Mouse (Mus musculus) adrenal gland, adult (tissue): ENCODE measurements around the gene Tmem222.
A peak's percentile ranks its signal among the peaks of the same experiment; 100 is the strongest.

ENCODE experiments used
- DNase-seq, 2 experiments: peaks; one replicate each; pipeline ENCODE4 v3.0.0; 2022 to 2023; ENCODE audit warnings: low spot score in 1 of 2; ENCODE audit not compliant: inconsistent age in 2 of 2

Tmem222 gene

DNA sequence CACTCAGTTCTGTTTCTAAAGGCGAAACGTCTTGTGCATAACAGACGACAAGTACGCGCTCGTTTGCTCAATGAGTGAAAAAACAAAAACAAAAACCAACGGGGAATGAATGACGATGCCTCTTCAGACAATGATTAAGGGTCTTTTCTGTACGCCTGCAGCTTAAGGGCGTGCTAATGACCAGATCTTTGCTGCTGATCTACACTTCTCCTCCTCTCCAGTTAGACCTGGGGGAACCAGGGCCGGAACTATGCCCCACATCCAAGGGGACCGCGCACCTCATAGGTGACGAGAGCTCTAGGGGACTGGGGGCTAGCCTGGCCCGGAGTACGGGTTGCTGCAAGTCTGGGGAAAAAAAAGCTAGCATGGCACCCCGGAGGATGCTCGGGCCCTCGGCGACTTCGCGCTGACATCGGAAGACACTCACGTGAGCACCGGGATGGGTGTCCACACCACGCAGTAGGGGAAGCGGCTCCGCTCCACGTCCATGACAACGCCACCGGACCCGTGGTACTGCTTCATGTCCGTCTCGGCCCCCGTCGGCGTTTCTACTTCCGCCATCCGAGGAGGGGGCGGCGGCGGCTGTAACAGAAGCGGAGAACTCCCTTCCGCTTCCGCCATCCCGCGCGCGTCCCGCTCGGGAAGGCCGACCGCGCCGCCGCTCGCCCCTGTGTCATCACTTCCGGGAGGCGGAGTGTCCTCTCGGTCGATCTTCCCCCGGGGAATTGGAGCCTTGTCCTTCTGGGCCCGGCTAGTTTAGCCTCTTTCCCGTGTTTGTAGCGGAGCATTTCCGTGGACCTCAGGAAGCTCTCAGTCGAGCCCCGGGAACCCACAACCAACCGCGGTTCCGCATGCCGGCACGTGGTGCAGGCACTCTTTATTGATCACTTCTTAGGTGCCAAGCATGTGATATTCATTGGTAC lies at the start of gene Tmem222:
Gene Tmem222, minus strand, starts transcription at position 689 of the 923 bp plus-strand sequence.
- peak; percentile 97 to 99 for DNase-seq

DNA sequence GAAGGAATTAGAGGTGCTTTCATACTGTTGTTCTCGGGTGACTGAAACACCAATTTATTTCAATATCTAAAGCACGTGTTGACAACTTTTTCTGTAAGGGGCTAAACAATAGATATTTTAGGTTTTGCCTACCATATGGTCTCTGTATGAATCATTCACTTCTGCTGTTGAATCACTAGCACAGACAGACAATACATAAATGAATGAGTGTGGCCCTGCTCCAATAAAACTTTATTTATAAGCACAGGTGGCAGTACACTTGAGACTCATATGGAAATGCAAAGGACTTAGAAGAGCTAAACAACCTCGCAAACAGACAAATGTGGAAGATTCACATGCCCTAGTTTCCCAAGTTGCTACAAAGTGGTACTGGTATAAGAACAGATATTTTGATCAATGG lies 42.1 kb upstream of the Tmem222 start:
- no peak for DNase-seq

DNA sequence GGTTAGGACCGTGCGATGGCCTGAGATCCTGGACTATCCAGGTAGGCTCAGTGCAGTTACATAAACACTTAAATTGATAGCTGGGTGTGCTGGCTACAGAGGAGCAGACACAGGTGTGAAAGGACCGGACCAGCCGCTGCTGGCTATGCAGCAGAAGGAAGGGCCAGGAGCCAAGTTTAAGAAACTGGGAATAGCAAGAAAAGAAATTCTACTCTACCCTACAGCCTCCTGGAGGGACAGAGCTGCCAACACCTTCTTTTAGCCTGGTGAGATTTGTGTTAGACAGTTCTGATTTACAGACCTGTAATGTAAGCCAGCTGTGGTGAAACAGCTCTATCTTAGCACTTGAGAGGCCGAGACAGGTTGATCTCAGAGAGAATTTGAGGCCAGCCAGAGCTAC lies 38.4 kb upstream of the Tmem222 start:
- no peak for DNase-seq

DNA sequence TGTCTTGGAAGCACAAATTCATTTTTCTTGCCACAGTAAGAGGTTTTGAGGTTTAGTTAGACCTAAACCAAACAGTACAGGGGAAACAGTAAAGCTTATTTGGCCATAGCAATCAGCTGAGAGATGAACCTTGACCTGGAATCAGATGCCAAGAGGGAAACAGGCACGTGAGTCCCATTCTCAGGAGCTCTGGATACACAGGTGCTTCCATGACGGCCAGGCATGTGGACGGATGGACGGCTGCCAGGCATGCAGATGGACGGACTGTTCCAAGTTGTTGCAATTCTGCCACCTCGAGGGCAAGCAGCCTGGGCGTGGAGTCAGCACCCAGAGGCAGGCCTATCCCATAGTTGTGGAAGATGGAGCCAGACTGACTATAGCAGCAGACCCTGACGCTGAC lies 37.3 kb upstream of the Tmem222 start:
- peak in 1 of 2 experiments; percentile 71 for DNase-seq

DNA sequence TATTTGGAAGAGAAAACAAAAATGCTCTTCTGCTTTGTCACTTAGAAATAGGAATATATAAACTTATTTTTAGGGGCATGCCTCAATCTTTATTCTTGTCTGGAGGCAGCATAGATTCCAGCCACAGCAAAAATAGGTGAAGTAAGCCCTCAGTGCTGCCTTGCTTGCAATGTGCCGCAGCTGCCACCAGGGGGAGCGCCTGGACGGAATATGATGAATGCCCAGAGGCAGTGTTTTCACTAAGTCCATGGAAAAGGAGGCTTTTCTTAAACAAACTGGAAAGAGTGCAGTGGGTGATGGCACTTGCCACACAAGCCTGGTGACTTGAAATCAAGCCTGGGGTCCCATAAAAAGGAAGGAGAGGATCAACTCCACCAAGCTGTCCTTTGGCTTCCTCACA lies 32.4 kb upstream of the Tmem222 start:
- peak; percentile 82 to 95 for DNase-seq

DNA sequence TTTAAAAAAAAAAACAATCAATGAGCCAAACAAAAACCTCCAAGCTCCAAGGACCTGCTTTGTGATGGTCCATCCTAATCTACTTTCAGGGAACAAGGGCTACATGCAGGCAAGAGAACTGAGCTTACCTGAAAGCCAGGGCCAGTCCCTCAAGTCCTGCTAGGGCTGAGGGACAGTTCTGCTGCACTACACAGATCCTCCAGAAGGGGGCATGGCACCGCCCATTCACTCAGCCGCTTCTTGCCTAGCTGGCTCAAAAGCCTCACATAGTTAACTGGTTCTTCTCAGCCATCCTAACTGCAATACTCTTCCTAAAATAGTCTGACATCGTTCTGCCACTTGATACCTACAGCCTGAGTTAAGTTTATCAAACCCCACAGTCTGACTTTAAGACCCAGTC lies 29.7 kb upstream of the Tmem222 start:
- peak; percentile 55 to 88 for DNase-seq

DNA sequence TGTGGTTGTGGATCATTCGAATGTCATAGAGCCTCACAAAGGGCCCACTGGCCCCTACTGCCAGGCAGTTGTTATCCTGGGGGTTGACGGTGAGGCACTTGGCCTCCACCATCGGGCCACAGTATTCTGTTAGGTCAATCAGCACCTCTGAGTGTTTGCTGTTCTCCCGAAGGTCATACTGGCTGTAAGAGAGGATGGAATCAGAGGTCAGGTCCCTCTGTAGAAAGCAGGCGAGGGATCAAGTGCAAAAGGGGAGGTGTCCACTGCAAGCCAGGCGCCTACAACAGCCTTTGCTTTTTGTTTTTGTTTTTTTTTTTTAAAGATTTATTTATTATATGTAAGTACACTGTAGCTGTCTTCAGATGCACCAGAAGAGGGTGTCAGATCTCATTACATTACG lies 28.2 kb upstream of the Tmem222 start:
- no peak for DNase-seq

DNA sequence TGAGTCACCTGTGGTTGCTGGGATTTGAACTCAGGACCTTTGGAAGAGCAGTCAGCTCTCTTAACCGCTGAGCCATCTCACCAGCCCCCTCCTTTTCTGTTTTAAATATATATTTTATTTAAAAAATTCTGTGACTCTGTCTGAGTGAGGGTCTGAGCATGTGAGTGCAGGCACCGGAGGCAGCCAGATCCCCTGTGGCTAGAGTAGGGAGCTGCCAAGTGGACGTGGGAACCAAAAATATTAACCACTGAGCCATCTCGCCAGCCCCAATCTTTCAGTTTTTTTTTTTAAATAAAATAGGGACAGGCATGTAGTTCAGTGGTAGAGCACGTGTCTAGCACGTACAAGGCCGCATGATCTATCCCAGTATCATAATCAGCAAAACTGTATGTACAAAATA lies 27.2 kb upstream of the Tmem222 start:
- no peak for DNase-seq

DNA sequence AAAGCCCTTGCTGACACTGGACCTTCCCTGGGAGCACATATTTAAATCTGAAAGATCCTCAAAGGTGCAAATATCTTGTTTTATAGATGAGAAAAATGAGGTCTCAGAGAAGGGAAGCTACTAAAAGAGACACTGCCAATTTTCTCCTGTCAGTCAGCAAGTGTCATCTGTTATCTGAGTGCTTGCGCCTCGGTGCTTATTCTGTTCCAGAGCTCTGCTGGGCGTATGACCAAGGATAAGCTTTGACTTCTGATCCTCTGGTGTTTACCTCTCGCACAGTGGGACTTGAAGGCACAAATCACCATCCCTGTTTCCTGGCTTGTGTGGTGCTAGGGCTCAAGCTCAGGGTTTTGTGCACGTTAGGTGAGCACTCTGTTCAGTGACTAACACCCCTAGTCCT lies 25.1 kb upstream of the Tmem222 start:
- no peak for DNase-seq

DNA sequence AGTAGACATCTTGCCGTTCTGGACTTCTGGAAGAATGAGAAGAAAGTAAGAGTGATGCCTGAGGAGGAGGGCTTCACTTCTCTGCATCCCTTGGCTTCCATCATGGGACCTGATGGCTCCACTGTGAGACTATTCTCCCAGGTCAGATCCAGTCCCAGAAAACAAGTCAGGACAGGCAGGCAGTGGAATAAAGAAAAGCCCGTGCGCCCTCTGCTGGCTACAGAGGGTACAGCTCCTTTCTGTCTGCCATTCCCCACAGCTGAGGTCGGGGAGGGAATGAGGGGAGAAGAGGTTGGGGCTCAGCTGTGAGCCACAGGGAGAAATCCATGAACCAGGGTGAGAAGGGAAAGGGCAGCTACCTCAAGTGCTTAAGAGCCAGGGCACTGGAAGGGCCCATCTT lies 24.2 kb upstream of the Tmem222 start:
- DNase-seq = peak; percentile 66 to 88

DNA sequence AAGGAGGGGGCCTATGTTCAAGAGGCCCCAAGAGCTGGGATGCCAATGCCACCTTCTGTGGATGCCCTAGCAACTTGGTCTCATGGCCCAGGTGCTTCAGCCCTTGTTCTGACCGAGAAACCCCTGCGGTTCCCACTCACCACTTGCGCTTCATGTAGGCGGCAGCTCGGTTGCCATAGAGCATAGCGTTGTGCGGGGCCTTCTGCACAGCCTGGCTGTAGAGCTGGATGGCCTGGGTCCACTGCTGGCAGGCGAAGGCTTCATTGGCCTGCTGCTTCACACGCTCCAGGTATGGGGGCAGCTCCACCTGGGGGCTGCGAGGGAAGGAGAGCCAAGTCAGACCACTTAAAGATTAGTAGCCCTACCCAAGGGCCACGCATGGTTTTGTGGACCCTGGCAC lies 22.8 kb upstream of the Tmem222 start:
- DNase-seq = no peak

DNA sequence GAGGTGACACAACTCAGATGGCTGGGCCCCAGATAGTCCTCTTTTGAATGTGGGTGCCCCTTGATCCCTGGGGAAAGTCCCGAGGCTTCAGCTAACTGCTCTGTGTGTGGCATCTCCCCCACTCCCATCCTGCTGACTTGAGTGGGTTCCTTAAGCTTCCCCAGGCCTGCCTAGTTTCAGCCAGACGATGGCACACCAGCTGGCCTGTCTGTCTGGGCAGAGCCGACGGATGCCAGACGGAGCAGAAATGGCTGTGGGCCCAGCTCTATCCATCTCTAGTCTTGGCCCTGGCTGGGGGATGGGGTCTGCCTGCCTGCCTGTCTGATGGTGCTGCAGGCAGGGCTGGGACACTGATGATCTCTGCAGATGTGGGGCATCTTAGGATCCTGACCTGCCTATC lies 22.1 kb upstream of the Tmem222 start:
- DNase-seq = no peak

DNA sequence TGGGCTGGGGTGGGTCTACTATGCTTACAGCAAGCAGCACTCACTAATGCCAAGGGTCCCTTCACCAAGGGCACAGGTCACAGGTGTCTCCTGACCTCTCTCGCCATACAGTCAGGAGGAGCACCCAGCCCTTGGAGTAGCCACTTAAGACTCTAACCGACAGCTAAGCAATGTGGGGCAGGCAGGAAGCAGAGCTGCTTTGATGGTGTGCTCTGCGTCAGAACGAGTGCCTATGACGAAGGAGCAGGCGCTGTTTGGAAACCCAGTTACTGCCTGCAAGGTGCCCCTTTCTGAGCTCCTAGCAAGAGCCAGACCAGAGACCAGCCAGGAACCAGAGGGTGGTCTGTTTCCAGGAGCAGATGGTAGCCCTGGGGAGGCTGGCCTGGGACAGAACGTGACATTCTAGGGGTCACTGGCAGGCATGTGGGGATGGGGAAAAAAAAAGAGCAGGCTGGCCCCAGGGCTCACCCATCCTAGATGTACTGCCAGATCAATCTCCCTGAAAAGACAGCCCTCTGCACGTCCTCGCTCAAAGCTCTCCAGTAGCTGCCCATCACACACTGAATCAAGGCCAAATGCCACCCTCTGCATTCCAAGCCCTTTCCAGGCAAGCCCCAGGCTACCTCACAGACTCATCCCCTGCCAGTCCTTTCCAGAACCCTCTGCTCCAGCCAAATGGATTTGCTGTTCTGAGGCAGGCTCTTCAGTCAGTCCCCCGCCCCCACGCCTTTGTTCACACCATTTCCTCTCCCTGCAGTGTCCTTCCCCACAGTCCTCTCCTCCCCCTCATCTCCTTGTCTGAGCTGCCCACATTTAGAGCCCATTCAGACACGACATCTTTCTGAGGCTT lies 21.1 kb upstream of the Tmem222 start:
- DNase-seq = peak; percentile 70 to 78

DNA sequence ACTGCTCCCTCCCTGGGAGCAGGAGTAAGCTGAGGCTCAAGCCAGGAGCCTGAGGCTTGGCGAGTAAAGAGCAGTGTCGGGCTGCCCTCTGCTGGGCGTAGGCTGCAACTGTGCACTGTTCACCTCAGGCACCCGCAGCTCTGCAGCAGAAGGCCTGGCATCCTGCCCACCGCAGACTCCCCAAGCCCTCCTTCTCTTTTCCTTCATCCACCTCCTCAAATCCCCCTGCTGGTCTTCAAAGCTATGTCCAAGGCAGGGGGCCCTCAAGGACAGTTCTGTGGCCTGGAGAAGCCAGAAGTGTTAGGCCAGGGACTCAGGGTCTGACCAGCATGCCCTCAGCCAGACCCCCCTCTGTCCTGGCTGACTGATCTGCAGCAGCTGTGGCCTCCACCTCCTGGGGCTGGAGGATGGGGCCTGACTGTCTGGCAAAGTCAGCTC lies 20.2 kb upstream of the Tmem222 start:
- peak; percentile 85 to 94 for DNase-seq

DNA sequence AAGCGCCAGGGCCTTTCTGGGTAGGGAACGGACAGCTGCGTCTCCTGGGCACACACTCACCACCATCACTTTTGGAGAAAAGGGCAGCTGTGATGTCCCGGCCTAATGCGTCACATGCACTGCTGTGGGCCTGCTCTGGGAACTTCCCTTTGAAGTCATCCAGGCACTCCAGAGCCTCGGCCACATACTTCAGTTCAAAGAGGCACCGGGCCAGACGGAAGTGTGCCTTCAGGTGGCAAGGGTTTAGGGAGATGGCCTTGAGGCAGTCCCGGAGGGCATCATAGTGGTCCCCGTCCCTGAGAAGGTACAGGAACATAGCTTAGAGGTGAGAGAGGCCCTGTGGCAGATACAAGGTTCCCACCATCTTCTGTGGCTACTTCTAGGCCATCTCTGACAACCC lies 19.8 kb upstream of the Tmem222 start:
- DNase-seq = peak in 1 of 2 experiments; percentile 56

DNA sequence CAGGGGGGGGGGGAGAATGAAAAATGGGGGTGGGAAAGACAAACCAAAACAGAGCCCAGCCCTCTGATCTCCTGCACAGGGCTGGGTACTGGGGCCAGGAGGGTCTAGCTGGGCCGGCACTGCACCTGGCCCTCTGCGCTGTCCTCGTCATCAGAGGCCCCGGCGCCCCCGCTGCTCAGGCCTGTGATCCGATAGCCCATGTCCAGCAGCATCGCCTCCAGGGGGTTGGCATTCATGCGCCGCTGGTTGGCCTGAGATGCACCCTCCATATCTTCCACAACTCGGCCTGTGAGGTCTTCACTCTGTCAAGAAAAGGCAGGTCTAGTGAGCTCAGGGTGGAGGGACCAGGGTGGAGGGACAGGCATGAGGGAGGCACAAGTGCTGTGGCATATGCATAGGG lies 16.5 kb upstream of the Tmem222 start:
- DNase-seq = no peak

DNA sequence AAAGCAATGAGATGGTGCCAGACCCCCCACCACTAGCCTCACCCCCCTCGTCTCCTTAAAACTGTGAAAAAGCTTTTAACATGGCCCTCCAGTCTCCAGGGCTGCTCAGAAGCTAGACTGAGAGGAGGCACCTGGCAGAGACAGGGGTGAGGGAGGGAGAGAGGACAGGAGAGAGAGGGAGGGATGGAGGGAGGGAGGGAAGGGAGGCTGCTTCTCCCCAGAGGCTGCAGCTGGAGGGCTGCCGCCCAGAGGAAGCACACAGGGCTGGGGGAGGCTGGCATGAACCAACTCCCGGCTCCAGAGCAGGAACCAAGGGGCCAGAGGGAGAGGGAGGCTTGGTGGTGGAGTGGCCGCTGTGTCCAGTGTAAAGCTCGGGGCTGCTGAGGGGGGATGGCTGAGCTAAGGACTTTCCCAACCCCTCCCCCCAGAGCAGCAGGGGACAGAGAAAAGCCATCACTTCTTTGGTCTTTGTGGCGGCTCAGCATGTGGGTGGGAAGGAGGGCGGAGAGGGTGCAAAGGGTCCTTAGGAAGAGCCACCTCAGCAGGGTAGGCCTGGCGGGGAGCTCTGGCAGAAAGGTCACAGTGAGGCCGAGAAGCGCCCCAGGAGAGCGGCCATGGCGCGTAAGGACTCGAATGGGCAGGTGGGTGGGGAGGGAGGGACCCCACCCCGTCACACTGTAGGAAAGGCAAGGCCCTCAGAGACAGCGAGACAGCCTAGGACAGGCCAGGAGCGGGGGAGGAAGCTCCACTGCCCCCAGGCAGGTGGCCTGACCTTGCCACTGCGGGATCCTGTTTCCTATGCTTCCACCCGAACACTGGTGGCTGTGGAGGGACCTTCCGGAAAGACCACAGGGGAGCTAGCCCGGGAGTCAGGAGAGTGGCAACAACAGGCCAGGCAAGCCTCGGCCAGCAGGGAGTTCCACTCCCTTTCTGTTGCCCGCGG lies 15.6 kb upstream of the Tmem222 start:
- no peak for DNase-seq

DNA sequence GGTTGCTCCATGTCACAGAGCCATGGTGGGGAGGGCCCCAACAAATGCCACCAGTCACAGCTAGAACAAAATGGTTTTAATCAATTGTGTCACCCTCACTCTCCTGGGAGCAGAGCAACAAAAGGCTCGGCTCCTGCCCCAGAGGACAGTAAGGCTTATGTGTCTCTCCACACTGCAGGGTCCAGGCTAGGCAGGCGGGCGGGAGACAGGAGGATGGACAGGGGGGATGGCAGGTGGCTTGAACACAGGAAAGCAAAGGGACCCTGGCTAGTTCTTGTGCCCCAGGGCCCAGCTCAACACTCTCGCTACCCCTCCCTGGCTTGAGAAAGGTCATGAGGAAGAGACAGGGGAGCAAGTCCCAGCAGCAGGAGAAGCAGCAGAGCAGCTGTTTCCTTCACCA lies 14.8 kb upstream of the Tmem222 start:
- no peak for DNase-seq

DNA sequence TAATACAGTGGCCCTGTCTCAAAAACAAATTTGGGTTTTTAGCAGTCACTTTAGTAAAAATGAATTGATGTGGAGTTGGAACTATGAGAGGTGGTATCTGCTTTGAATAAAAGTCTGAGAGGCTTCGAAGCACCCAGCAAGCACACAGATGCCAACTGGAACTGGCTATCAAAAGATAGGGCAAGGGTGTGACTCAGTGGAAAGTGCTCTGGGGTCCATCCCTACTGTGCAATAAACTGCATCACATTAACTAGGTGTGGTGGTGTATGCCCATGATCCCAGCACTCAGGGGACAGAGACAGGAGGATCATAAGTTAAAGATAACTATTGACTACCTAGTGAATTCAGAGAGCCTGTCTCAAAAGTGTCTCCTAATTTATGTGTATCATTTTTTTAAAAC lies 13.7 kb upstream of the Tmem222 start:
- no peak for DNase-seq

DNA sequence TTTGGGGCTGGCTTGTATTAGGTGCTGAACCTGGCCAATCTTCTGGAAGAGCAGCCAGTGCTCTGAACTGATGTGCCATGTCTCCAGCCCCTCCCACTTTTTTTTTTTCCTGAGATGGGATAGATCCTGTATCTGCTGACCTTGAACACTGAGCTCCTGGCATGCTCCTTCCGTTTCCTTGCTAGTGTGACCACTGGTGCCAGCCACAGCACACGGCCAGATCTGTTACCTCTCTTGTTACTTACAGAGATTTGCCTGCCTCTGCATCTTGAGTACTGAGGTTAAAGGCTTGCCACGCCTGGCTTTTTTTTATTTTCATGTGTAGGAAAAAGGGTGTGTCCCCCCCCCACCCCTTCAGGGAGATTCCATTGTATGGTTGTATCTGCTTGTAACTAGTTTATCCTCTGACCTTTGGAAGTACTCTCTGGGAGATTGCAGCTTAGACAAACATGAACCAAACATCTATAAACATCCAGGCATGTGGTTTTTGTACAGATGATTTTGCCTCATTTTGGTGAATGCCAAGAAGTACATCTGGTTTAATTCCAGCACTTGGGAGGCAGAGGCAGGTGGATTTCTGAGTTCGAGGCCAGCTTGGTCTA lies 9.0 kb upstream of the Tmem222 start:
- DNase-seq = no peak
